Mouse (Mus musculus): ENCODE results near the gene Cs.

The Cs gene

GRCm38 (mm10) chr10:128335582-128335981, 2.0 kb upstream of the Cs start:
- peak; percentile 91 for DNase-seq

DNA sequence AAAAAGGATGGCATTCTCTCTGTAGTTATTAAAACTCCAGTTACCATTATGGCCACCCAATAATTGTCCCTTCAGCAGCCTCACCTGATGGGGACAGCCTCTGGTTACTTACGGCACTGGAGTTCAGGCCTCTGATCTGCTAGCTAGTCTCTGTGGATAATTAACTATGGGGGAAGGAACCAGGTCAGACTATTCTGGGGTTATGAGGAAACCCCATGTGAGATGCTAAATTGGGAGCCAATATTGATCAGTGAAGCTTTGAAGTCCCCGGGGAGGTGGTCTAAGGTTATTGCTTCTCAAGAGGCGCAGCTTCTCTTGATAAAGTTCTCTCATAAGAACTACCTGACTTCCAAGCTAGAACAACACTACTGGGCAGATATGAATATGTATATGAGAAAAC, 1.3 kb upstream of the Cs start:
- DNase-seq = no peak

DNA sequence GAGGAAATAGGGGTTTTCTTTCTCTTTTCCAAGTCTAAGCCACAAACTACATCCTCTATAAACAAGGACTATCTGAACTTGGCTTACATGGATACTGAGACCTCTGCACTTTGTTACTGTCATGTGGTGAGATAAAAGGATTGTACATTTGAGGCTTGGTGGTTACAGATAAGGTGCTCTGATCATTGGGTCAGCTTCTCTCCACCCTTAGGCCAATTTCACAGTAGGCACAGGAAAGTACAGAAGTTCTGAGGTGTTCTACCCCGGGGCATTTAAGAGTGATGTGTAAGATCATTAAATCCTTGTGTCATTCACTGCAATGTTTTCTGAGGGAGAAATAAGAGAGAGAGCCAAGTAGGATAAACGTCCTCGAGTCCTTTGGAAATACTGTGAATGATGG, 937 bp upstream of the Cs start:
- DNase-seq = no peak

GRCm38 (mm10) chr10:128338415-128338814, 881 bp downstream of the Cs start:
- DNase-seq = no peak

- no peak for DNase-seq
Measured at GRCm38 (mm10) chr10:128338948-128339347, 1.4 kb downstream of the Cs start.

DNA sequence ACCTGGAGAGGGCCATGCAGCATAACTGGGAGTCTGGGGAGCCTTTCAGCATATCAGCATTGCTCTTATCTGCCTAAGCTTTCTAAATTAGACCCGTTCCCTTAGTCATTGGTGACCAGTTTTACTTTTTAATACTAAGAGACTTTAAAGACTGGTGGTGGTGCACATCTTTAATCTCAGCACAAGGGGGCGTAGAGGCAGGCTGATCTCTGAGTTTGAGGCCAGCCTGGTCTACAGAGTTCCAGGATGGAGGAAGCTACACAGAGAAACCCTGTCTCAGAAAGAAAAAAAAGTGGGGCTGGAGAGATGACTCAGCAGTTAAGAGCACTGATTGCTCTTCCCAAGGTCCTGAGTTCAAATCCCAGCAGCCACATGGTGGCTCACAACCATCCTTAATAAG, 2.7 kb downstream of the Cs start:
- DNase-seq = peak; percentile 24

DNA sequence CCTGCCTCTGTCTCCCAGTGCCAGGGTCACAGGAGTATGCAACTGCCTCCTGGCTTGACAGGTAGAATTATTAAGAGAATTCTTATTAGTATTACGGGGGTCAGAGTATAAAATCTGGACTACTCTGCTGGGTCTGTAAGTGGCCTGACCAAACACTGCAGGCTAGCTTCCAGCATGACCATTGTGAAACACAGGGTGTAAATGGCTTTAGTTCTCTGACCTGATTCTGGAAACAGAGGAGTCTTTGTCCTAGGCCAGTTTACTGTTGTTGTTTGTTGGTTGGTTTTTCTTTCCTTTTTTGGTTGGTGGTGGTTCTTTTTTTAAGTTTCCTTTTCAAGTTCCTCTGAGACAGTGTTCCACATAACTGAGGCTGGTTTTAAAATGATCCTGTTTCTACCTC, 5.9 kb downstream of the Cs start:
- no peak for DNase-seq

DNA sequence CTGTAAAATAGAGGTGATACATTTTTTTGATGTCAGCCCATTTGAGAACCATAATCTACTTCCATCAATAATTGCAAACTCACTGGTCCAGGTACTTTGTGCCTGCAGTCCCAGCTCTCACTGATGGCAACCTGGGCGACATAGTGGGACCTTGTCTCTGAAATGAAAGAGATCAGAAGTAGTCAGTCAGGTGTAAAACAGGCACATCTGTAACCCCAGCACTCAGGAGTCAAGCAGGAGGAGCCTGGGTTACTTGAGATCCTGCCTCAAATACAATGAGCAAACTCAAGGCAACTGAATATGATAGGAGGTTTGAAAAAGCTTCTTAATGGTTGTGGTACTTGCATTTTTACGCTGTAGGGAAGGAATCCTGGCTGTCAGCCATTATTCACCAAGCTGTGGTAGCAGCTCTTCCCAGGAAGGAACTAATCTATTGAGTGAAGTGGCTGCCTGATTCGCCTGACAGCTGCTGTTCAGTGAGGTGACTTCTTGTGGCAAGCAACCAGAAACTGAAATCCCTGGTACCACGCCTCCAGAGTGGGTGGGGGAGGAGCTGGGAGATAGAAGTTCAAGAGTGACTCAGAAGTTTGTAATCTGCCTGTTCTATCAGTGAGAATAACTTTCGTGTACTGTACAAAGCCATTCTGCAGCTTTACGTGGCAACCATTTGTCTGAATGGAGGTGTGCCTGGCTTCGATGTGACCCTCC, 7.2 kb downstream of the Cs start:
- DNase-seq = peak; percentile 90

DNA sequence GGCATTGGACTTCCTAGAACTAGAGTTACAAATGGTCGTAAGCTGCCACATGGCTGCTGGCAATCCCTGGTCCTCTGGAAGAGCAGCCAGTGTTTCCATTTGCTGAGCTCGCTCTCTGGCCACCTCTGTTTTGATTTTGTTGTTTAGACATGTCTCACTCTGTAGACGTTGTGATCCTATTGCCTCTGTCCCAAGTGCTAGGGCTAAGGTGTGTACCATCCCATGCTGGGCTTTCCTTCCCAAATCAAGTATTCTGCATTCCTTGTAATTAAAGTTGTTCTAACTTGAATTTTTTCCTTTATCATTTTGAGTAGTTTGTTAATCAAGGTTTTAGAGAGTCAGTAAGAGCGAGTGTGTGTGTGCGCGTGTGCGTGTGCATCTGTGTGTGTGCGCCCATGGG, 10.0 kb downstream of the Cs start:
- DNase-seq = no peak

GRCm38 (mm10) chr10:128358796-128359195, 21.3 kb downstream of the Cs start:
- peak; percentile 52 for DNase-seq

GRCm38 (mm10) chr10:128359226-128359625, 21.7 kb downstream of the Cs start:
- DNase-seq = no peak

DNA sequence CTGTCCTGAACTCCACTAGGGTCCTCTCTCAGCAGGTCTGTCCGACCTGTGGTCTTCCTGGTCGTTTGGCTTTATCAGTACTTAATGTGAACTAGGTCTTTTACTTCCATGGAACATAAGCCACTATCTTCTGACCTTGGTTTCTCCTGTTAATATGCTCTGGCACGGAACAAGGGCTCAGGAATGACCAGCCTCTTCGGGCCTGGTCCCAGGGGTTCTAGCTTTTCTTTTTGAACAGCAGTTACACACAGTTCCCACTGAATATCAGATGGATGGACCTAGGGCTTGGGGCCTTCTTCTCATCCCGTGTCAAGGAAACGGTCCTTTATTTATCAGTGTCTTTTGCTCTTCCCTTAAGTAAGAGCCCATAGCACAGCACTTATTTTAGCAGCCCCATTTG, 24.3 kb downstream of the Cs start:
- DNase-seq = no peak

GRCm38 (mm10) chr10:128362568-128362967, 25.0 kb downstream of the Cs start:
- no peak for DNase-seq

DNA sequence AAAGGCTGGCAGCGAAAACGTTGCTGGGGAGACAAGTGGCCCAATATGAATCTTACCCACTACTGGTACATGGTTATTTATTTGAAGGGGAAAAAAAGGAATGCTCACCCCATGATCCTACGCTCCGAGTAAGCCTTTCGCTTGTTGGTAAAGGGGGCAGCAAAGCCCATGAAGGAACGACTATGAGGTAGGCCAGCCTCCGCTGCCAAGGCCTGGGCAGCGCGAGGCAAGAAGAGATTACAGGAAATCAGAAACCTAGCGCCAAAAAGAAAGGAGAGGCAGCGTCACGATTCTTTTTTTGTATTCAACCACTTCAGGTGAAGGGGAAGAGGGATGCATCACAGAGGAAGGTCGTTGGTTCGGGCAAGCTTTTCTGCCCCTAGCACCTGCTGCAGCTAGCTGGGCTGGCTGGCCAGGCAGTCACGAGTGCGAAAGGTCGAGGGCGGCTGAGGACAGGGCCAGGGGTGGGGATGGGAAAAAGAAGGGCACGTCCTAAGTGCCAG, 30.4 kb downstream of the Cs start:
- no peak for DNase-seq

- DNase-seq = peak; percentile 88
Measured at GRCm38 (mm10) chr10:128368402-128369217, 31.1 kb downstream of the Cs start, which contains the start of gene Coq10a. Coq10a (minus strand) TSS chr10:128368997.

GRCm38 (mm10) chr10:128369218-128369543, 31.6 kb downstream of the Cs start:
- DNase-seq = no peak

GRCm38 (mm10) chr10:128369599-128369998, 32.1 kb downstream of the Cs start:
- no peak for DNase-seq

DNA sequence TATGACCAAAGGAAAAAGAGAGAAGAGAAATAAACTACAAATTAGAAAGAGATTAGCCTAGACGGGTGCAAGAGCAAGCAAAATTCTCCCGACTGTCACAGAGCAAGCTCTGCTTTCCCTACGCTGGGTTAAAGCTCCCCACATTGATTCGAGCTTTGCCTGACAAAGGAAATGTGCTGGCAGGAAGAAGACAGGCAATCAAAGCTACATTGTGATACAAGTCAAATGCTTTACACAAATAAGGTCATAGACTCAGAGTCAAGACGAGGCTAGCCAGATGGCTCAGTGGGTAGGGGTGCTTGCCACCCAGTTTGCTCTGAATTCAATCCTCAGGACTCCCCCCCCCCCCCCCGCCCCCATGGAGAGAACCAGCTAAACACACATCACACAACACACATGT, 32.5 kb downstream of the Cs start:
- no peak for DNase-seq

- DNase-seq = no peak
Measured at GRCm38 (mm10) chr10:128370601-128371000, 33.1 kb downstream of the Cs start.

DNA sequence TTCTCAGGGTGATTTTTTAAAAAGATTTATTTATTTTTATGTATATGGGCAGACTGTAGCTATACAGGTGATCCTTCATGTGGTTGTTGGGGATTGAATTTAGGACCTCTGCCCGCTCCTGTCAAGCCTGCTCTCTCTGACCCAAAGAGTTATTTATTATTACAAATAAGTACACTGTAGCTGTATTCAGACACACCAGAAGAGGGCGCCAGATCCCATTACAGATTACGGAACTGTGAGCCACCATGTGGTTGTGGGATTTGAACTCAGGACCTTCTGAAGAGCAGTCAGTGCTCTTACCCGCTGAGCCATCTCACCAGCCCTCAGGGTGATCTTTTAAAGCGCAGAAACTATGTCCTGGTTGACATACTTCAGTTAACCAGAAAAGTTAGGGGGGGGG, 34.6 kb downstream of the Cs start:
- no peak for DNase-seq

GRCm38 (mm10) chr10:128372989-128373748, 35.6 kb downstream of the Cs start:
- peak; percentile 38 for DNase-seq

DNA sequence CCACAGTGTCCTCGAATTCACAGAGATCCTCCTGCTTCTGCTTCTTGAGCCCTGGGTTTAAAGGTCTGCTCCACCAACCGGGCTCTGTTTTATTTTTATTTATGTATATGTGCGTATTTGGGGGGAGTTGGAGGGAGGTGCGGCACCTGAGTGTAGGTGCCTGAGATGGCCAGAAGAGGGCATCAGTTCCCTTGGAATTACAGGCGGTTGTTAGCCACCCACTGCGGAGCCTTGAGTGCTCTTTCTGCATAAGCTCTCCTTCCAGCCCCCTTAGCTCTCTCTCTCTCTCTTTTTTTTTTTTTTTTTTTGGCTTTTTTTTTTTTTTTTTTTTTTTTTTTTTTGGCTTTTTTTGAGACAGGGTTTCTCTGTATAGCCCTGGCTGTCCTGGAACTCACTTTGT, 36.9 kb downstream of the Cs start:
- peak; percentile 41 for DNase-seq

DNA sequence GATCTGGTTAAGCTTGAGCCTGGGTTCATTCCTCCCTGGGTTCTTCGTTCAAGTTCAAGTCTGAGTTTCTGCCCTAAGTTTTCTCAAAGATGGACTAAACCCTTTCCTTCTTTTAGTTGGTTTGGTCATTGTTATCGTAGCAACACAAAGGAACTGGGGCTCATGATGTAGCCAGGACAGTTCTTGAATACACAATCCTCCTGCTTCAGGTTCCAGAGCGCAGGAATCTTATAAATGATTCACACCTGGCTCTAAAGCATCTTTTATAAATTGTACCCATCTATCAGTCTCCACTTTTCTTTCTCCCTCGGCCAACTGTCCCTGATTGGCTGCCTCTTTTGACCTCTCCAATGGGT, 38.5 kb downstream of the Cs start:
- DNase-seq = no peak

Data from liver (tissue).